Mouse (Mus musculus): ENCODE measurements around the gene Pik3r6. TPM values are rescaled to one million over a fixed set of nuclear protein-coding genes. Genes with fewer than 3 reads are reported as not detected.

Gene Pik3r6
- total and polyA plus RNA-seq, 3 experiments: 0.42 to 1.5 TPM; not detected in 1

DNA sequence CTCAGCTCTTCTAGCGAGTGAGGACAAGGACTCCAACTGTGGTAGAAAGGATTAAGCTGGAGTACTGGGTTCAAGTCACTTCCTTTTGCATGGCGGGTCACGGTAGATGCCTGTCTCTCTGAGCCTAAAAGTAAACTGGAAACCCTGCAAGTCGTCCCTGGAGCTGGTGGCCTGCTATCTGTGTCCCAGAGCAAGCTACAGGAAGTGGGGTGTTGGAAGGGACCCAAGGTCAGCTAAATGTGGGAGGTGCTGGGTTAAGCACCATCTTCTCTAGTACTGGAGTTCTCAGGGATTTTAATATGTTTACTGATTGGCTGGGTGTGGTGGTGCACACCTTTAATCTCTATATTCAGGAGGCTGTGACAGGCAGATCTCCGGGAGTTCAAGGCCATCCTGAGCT lies 30.0 kb downstream of the Pik3r6 start:
- Histone ChIP-seq H3K27ac (ENCODE audit: control insufficient read depth, low read depth, low read length) (no peak overlapping the region), H3K4me3 (ENCODE audit: control insufficient read depth in 1 of 2, insufficient read depth in 1 of 2, low read depth in 2 of 2, low read length in 2 of 2) (no peak overlapping the region), H3K36me3 (ENCODE audit: control insufficient read depth in 1 of 2, insufficient read depth in 2 of 2, low read length in 2 of 2) (no peaks in the 10 kb centered on the region), H3K4me1 (ENCODE audit: control insufficient read depth in 1 of 2, insufficient read depth in 2 of 2, low read length in 2 of 2) (peaks cover 0 to 4% of the 10 kb centered on the region in 2 experiments; a peak in 2 of 4 replicates), H3K27me3 (ENCODE audit: control insufficient read depth in 1 of 2, insufficient read depth in 2 of 2, low read length in 2 of 2) (no peaks in the 10 kb centered on the region), H3K9me3 (replicated peaks; ENCODE audit: insufficient read depth, low read length) (no peaks in the 10 kb centered on the region), H3K79me2 (ENCODE audit: control insufficient read depth, insufficient read depth, low read length, poor library complexity) (no peaks in the 10 kb centered on the region), H3K9ac (ENCODE audit: control insufficient read depth, low read depth, low read length, poor library complexity, severe bottlenecking) (no peak overlapping the region)
- DNase-seq (ENCODE audit: low read depth, low spot score): peak; percentile 42
- no peak for TF ChIP-seq TAL1 (IDR thresholded peaks at IDR 0.05; ENCODE audit: low read length)
- TF ChIP-seq USF1 (IDR thresholded peaks at IDR 0.05; ENCODE audit: low read depth, low read length): no peak
- TF ChIP-seq POLR2AphosphoS5 (IDR thresholded peaks at IDR 0.05; ENCODE audit: borderline replicate concordance, low read depth, low read length): no peak
- no peak for TF ChIP-seq POLR2A (IDR thresholded peaks at IDR 0.05; ENCODE audit: control insufficient read depth in 1 of 2, insufficient read depth in 1 of 2, low read depth in 1 of 2, low read length in 2 of 2, poor library complexity in 1 of 2)
- no peak for TF ChIP-seq USF2 (IDR thresholded peaks at IDR 0.05; ENCODE audit: borderline replicate concordance in 1 of 2, insufficient read depth in 1 of 2, low read depth in 1 of 2, low read length in 2 of 2)
- no peak for TF ChIP-seq CHD1 (IDR thresholded peaks at IDR 0.05; ENCODE audit: low read depth, low read length)
- no peak for TF ChIP-seq ETS1 (IDR thresholded peaks at IDR 0.05; ENCODE audit: low read depth, low read length)
- no peak for TF ChIP-seq ZMIZ1 (IDR thresholded peaks at IDR 0.05; ENCODE audit: low read depth, low read length)
- no peak for TF ChIP-seq MAX (IDR thresholded peaks at IDR 0.05; ENCODE audit: low read length)
- no peak for TF ChIP-seq TCF12 (IDR thresholded peaks at IDR 0.05; ENCODE audit: low read depth, low read length)
- TF ChIP-seq ZC3H11A (IDR thresholded peaks at IDR 0.05; ENCODE audit: low read depth, low read length): no peak
- no peak for TF ChIP-seq HCFC1 (IDR thresholded peaks at IDR 0.05; ENCODE audit: low read depth, low read length)
- TF ChIP-seq NELFE (IDR thresholded peaks at IDR 0.05; ENCODE audit: low read depth, low read length): no peak
- TF ChIP-seq BHLHE40 (IDR thresholded peaks at IDR 0.05; ENCODE audit: borderline replicate concordance, low read depth, low read length): no peak
- TF ChIP-seq ZKSCAN1 (IDR thresholded peaks at IDR 0.05; ENCODE audit: low read depth, low read length): no peak

DNA sequence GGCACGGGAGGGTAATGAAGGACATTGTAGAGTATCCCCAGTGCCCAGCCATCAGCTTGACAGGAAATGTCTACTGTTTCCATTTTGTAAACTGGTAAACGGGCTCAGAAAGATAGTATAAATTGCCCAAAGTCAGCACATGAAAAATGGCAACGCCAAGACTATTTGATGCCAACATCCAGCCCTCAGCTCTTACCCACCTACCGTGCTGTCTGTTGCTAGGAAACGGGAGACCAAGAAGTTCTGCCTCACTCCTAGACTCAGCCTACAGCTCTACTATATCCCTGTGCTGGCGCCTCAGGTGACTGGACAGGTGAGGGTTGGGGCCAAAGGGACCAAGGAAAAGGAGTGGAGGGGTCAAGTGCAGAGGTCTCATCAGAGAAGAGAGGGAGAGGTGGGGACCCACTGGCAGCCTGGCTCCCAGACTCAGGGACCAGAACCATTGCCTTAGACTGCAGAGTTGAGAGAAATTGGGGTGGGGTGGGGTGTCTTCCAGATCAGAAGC lies 31.2 kb downstream of the Pik3r6 start:
- no peaks in the 10 kb centered on the region for H3K9me3 ChIP-seq (replicated peaks; ENCODE audit: insufficient read depth, low read length)
- no peak overlapping the region for H3K27ac ChIP-seq (ENCODE audit: control insufficient read depth, low read depth, low read length)
- no peaks in the 10 kb centered on the region for H3K27me3 ChIP-seq (ENCODE audit: control insufficient read depth in 1 of 2, insufficient read depth in 2 of 2, low read length in 2 of 2)
- H3K9ac ChIP-seq (ENCODE audit: control insufficient read depth, low read depth, low read length, poor library complexity, severe bottlenecking): no peak overlapping the region
- TF ChIP-seq CHD1 (IDR thresholded peaks at IDR 0.05; ENCODE audit: low read depth, low read length): no peak
- no peak for TF ChIP-seq TCF12 (IDR thresholded peaks at IDR 0.05; ENCODE audit: low read depth, low read length)
- no peak for TF ChIP-seq TAL1 (IDR thresholded peaks at IDR 0.05; ENCODE audit: low read length)
- no peak for TF ChIP-seq MAX (IDR thresholded peaks at IDR 0.05; ENCODE audit: low read length)
- TF ChIP-seq ZC3H11A (IDR thresholded peaks at IDR 0.05; ENCODE audit: low read depth, low read length): no peak
- TF ChIP-seq MAZ (IDR thresholded peaks at IDR 0.05; ENCODE audit: low read depth, low read length): no peak
- TF ChIP-seq SMC3 (IDR thresholded peaks at IDR 0.05; ENCODE audit: low read depth, low read length): no peak
- TF ChIP-seq ZNF384 (IDR thresholded peaks at IDR 0.05; ENCODE audit: low read depth, low read length): no peak
- no peak for TF ChIP-seq POLR2A (IDR thresholded peaks at IDR 0.05; ENCODE audit: control insufficient read depth in 1 of 2, insufficient read depth in 1 of 2, low read depth in 1 of 2, low read length in 2 of 2, poor library complexity in 1 of 2)
- TF ChIP-seq KAT2A (conservative IDR thresholded peaks at IDR 0.05; ENCODE audit: low read depth, low read length): no peak
- TF ChIP-seq BHLHE40 (IDR thresholded peaks at IDR 0.05; ENCODE audit: borderline replicate concordance, low read depth, low read length): no peak
- no peak for TF ChIP-seq ZKSCAN1 (IDR thresholded peaks at IDR 0.05; ENCODE audit: low read depth, low read length)
- no peaks in the 10 kb centered on the region for H3K79me2 ChIP-seq (ENCODE audit: control insufficient read depth, insufficient read depth, low read length, poor library complexity)
- H3K36me3 ChIP-seq (ENCODE audit: control insufficient read depth in 1 of 2, insufficient read depth in 2 of 2, low read length in 2 of 2): no peaks in the 10 kb centered on the region
- H3K4me1 ChIP-seq (ENCODE audit: control insufficient read depth in 1 of 2, insufficient read depth in 2 of 2, low read length in 2 of 2): peaks cover 0 to 4% of the 10 kb centered on the region in 2 experiments; a peak in 2 of 4 replicates
- H3K4me3 ChIP-seq (ENCODE audit: control insufficient read depth in 1 of 2, insufficient read depth in 1 of 2, low read depth in 2 of 2, low read length in 2 of 2): no peak overlapping the region
- DNase-seq (ENCODE audit: low read depth, low spot score): no peak
